Mouse (Mus musculus): Measurements from ENCODE around the gene Fam3b.

DNA sequence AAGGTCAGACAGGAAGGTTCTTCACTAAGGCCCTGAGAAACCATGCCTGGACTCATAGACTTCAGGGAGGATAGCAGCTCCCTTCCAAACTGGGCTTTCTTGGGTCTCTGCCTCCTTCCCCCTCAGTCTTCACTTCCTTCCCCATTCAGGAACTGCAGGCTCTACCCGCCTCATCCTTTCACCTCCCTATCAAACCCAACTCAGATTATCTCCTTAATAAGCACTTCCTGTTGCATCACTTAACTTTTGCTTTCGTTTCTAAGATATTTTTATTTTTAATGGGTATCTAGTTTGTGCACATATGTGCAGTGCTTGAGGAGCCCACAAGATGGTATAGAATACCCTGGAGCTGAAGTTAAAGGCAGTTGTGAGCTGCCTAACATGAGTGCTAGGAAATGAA, 36.0 kb downstream of the Fam3b start:
- TF ChIP-seq CTCF (IDR thresholded peaks at IDR 0.05; ENCODE audit: low read depth) (no peak), EP300 (optimal IDR thresholded peaks at IDR 0.05) (no peak)
